Mouse (Mus musculus) thymus, adult 2 months (tissue): ENCODE measurements at regions not wholly inside any gene's neighbourhood (a gene's known extent, or its start where the extent isn't known, plus 50 kb on each side); places are given as distances from the start of the nearest gene placed in this dataset.

ENCODE experiments used
- CTCF ChIP-seq: fragments of 200-500 bp; IDR thresholded peaks from 2 replicates; pipeline ENCODE4 v1.5.1; 2012; ENCODE audit warnings: mild to moderate bottlenecking, control low read depth, low read length, moderate library complexity, borderline replicate concordance; ENCODE audit not compliant: control insufficient read depth, poor library complexity, insufficient read depth; ENCODE audit errors: extremely low read depth
- POLR2A ChIP-seq: fragments of 200-500 bp; IDR thresholded peaks from 2 replicates; pipeline ENCODE4 v1.6.1; 2012; ENCODE audit warnings: mild to moderate bottlenecking, low read length, control low read depth, moderate library complexity; ENCODE audit not compliant: control insufficient read depth, poor library complexity, insufficient read depth; ENCODE audit errors: extremely low read depth

DNA sequence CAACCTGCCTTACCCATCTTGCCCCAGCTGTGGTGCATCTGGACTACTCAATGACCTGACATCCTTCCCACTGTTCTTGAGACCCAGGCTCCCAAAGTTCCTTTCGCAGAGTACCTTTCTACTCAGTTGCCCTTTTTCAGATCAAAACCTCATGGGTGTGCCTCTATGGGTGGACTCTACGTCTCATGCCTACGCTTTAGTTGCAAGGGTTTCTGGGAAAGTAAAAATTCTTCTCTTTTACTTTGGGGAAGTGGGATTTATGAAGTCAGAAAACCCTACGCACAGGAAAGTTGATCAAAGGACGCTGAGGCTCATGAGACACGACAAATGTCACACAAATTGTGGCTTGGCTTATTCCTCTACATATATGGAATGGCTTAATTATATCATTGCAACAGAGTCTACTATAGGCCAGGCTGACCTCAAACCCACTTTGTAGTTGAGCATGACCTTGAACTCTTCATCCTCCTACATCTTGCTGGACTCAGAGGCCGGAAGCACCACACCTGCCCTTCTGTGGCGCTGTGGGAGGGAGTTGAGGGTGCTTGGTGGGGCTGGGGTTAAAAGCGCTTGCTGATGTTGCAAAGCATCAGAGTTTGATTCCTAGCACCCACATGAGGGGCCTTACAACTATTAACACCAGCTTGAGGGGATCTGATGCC lies 55.1 kb upstream of the Pim1 start:
- TF ChIP-seq CTCF (no peak), POLR2A (no peak)
